In genomic region chr7:99360803-99361414, GRCm38 (mm10) we compare ENCODE assay signal across 10 mouse cellular contexts. TPM values are rescaled to one million over a fixed set of nuclear protein-coding genes. Genes with fewer than 3 reads are reported as not detected.
DNase-seq lines count a peak whose midpoint lies in the region; ATAC-seq and TF ChIP-seq lines count a peak whose summit lies in the region.
"Had no signal": no experiment of that assay in that cellular context is flagged by ENCODE, and none has a peak within 500 bp of the region (broad histone marks: within the 10 kb centered on the region; RNA-seq: fewer than 3 reads in every experiment).

No protein-coding gene starts in this region.

- dilution Hi-C loops in CH12.LX (cut with MboI; ENCODE audit: extremely low pct_ligation_motif_present, extremely low pct_unique_long_range_greater_than_20kb, low sequenced_read_pairs) = no loop called here

- H3K36me3 ChIP-seq in CH12.LX (replicated peaks in 1 of 2; ENCODE audit: control insufficient read depth in 1 of 2, insufficient read depth in 1 of 2, low read length in 1 of 2) = no peaks in the 10 kb centered on the region
- no peaks in the 10 kb centered on the region for H3K36me3 ChIP-seq in forebrain, embryonic 14.5 days (ENCODE audit: control insufficient read depth, insufficient read depth, low read length)
- no peaks in the 10 kb centered on the region for H3K36me3 ChIP-seq in limb, embryonic 14.5 days (ENCODE audit: control insufficient read depth, insufficient read depth, low read length)

- TF ChIP-seq EP300 in CH12.LX (IDR thresholded peaks at IDR 0.05; ENCODE audit: low read length) = 0 out of 2 replicates have a peak, but pooled peaks have one; percentile 34

- intact Hi-C loops in heart, postnatal 14 days (cut with DNase I) = no loop called here

- 0 out of 2 replicates have a peak overlapping the region, but pooled peaks have one; percentile 14 for H3K4me2 ChIP-seq in CH12.LX (ENCODE audit: insufficient read depth, low read depth, poor library complexity, severe bottlenecking)
- H3K4me2 ChIP-seq in forebrain, embryonic 14.5 days (ENCODE audit: low read length) = no peak overlapping the region; the same call in 1 of the 2 replicates
- H3K4me2 ChIP-seq in limb, embryonic 14.5 days (replicated peaks; ENCODE audit: low read depth, low read length, severe bottlenecking) = peak overlapping the region; percentile 37

- no peak for ATAC-seq in forebrain, embryonic 14.5 days
- ATAC-seq in limb, embryonic 14.5 days (ENCODE audit: low FRiP score, low read depth) = no peak

- no peak for TF ChIP-seq POLR2A in CH12.LX (IDR thresholded peaks at IDR 0.05; ENCODE audit: low read depth, low read length)
- TF ChIP-seq POLR2A in limb, embryonic 14.5 days (IDR thresholded peaks at IDR 0.05; ENCODE audit: borderline replicate concordance, extremely low read depth, insufficient read depth, insufficient read length) = no peak

- in situ Hi-C loops in CH12.LX (cut with MboI; ENCODE audit: low pct_ligation_motif_present, low pct_unique_long_range_greater_than_20kb, low sequenced_read_pairs) = loop anchor here (5.0 to 10.0 kb wide), 3 partner anchors 34 to 194 kb away; partner anchors contain the start of gene Map6

- peak overlapping the region; percentile 51 for H3K9ac ChIP-seq in CH12.LX (ENCODE audit: insufficient read depth, low read depth)
- H3K9ac ChIP-seq in forebrain, embryonic 14.5 days (ENCODE audit: low read length) = no peak overlapping the region; the same call in 1 of the 2 replicates
- H3K9ac ChIP-seq in limb, embryonic 14.5 days (ENCODE audit: low read depth, low read length, severe bottlenecking) = peak overlapping the region; percentile 26; the same call in 1 of the 2 replicates

- H3K4me1 ChIP-seq in CH12.LX (ENCODE audit: control insufficient read depth in 1 of 2, insufficient read depth in 2 of 2) = peaks cover 25 to 41% of the 10 kb centered on the region in 2 experiments
- H3K4me1 ChIP-seq in forebrain, embryonic 14.5 days (ENCODE audit: control insufficient read depth, insufficient read depth, low read length) = peaks cover 24% of the 10 kb centered on the region
- H3K4me1 ChIP-seq in limb, embryonic 14.5 days (ENCODE audit: control insufficient read depth, insufficient read depth, low read length) = peaks cover 44% of the 10 kb centered on the region

- WGBS in forebrain, embryonic 14.5 days = 31% methylated on average over 8 of the region's 8 CpGs
- 11% methylated on average over 8 of the region's 8 CpGs for WGBS in limb, embryonic 14.5 days

- no peaks in the 10 kb centered on the region for H3K27me3 ChIP-seq in CH12.LX (replicated peaks)
- H3K27me3 ChIP-seq in forebrain, embryonic 14.5 days (replicated peaks; ENCODE audit: control insufficient read depth, insufficient read depth, low read length) = no peaks in the 10 kb centered on the region
- no peaks in the 10 kb centered on the region for H3K27me3 ChIP-seq in limb, embryonic 14.5 days (ENCODE audit: control insufficient read depth, insufficient read depth, low read length)

- TF ChIP-seq RAD21 in CH12.LX (IDR thresholded peaks at IDR 0.05; ENCODE audit: low read depth, low read length) = no peak

- H3K27ac ChIP-seq in CH12.LX (ENCODE audit: insufficient read depth, low read depth) = peak overlapping the region; percentile 51; the same call in 1 of the 2 replicates
- H3K27ac ChIP-seq in forebrain, embryonic 14.5 days (ENCODE audit: low read depth, low read length) = peak overlapping the region; percentile 89
- peak overlapping the region; percentile 89 for H3K27ac ChIP-seq in limb, embryonic 14.5 days (replicated peaks; ENCODE audit: low read depth, low read length)

- TF ChIP-seq CTCF in CH12.LX (conservative IDR thresholded peaks at IDR 0.05 in 1 of 2, IDR thresholded peaks at IDR 0.05 in 1 of 2; ENCODE audit: low read depth in 2 of 2, low read length in 2 of 2) = no peak

- peak overlapping the region in 1 of 3 experiments; percentile 47 for H3K4me3 ChIP-seq in CH12.LX (replicated peaks in 1 of 3; ENCODE audit: low read depth in 2 of 3, low read length in 2 of 3, poor library complexity in 1 of 3)
- no peak overlapping the region for H3K4me3 ChIP-seq in forebrain, embryonic 14.5 days (ENCODE audit: low read depth, low read length)
- H3K4me3 ChIP-seq in limb, embryonic 14.5 days (replicated peaks; ENCODE audit: low read length) = peak overlapping the region; percentile 9; the same call in 1 of the 2 replicates
- H3K4me3 ChIP-seq: megakaryocyte, embryonic 14.5 days had no signal

- H3K79me2 ChIP-seq in CH12.LX (replicated peaks; ENCODE audit: control insufficient read depth, extremely low read depth, insufficient read depth, poor library complexity, severe bottlenecking) = no peaks in the 10 kb centered on the region

- DNase-seq in heart, adult 11 months = peak; percentile 91
- DNase-seq in heart, postnatal 14 days = no peak
- DNase-seq in CH12.LX (ENCODE audit: extremely low read depth) = peak; percentile 14
- no peak for DNase-seq in forebrain, embryonic 14.5 days (ENCODE audit: low spot score)
- DNase-seq in limb, embryonic 14.5 days (ENCODE audit: low spot score) = no peak
- no peak for DNase-seq in urinary bladder, postnatal 36 days (ENCODE audit: low spot score in 2 of 2)
- no peak for DNase-seq in right cerebral cortex, postnatal 25 days
- no peak for DNase-seq in yolk sac, embryonic 10.5 days (ENCODE audit: low spot score)

- no peaks in the 10 kb centered on the region for H3K9me3 ChIP-seq in CH12.LX (replicated peaks; ENCODE audit: low read length)
- H3K9me3 ChIP-seq in forebrain, embryonic 14.5 days (replicated peaks; ENCODE audit: control insufficient read depth, low read length) = no peaks in the 10 kb centered on the region
- no peaks in the 10 kb centered on the region for H3K9me3 ChIP-seq in limb, embryonic 14.5 days (ENCODE audit: control insufficient read depth, low read length)
- H3K9me3 ChIP-seq: megakaryocyte, embryonic 14.5 days had no signal

TF ChIP-seq in CH12.LX, 34 proteins besides CTCF, POLR2A, EP300 and RAD21:
- TF ChIP-seq MAFK (IDR thresholded peaks at IDR 0.05; ENCODE audit: insufficient replicate concordance, low read length) (no peak), MAX (IDR thresholded peaks at IDR 0.05; ENCODE audit: low read length) (0 out of 2 replicates have a peak, but pooled peaks have one; percentile 21), HCFC1 (IDR thresholded peaks at IDR 0.05; ENCODE audit: low read depth, low read length) (no peak), CHD1 (IDR thresholded peaks at IDR 0.05; ENCODE audit: low read depth, low read length) (0 out of 2 replicates have a peak, but pooled peaks have one; percentile 67), ELF1 (IDR thresholded peaks at IDR 0.05; ENCODE audit: low read depth, low read length) (no peak), ZMIZ1 (IDR thresholded peaks at IDR 0.05; ENCODE audit: low read depth, low read length) (0 out of 2 replicates have a peak, but pooled peaks have one; percentile 49), MAZ (IDR thresholded peaks at IDR 0.05; ENCODE audit: low read depth, low read length) (0 out of 2 replicates have a peak, but pooled peaks have one; percentile 55), CHD2 (IDR thresholded peaks at IDR 0.05; ENCODE audit: low read length) (0 out of 2 replicates have a peak, but pooled peaks have one; percentile 18), SIN3A (IDR thresholded peaks at IDR 0.05; ENCODE audit: low read length) (0 out of 2 replicates have a peak, but pooled peaks have one; percentile 48), IRF4 (IDR thresholded peaks at IDR 0.05; ENCODE audit: low read depth, low read length) (no peak), UBTF (IDR thresholded peaks at IDR 0.05; ENCODE audit: low read depth, low read length) (peak; percentile 52; the same call in 1 of the 2 replicates), NRF1 (IDR thresholded peaks at IDR 0.05; ENCODE audit: low read depth, low read length) (0 out of 2 replicates have a peak, but pooled peaks have one; percentile 18), JUN (IDR thresholded peaks at IDR 0.05; ENCODE audit: insufficient read depth, low read depth, low read length) (no peak), USF1 (IDR thresholded peaks at IDR 0.05; ENCODE audit: low read depth, low read length) (no peak), PAX5 (IDR thresholded peaks at IDR 0.05; ENCODE audit: low read length) (no peak)
TF ChIP-seq in CH12.LX: peak in this region for 8.

RNA-seq across cellular contexts. Expression of gene Serpinh1, which starts 7.9 kb away (rescaled TPM):
- total RNA-seq in heart, postnatal 14 days (2021) = 100 to 1,000 TPM; 387 to 469 TPM
- not detected in 2 replicates for total RNA-seq in CH12.LX (2012; rRNA removed)
- total RNA-seq in CH12.LX (2014; rRNA removed) = not detected in 2 replicates
- not detected in 2 replicates for polyA plus RNA-seq in CH12.LX (2012; ENCODE audit: insufficient read length, low read depth)
- 102 and 115 TPM in 2 replicates for polyA plus RNA-seq in forebrain, embryonic 14.5 days (2014; fragmentation: Nextera tagmentation; extraction: Ambion mirVana)
- 1,525 and 1,858 TPM in 2 replicates for polyA plus RNA-seq in limb, embryonic 14.5 days (2012; rRNA removed)
- 790 and 834 TPM in 2 replicates for polyA plus RNA-seq in limb, embryonic 14.5 days (2014; fragmentation: Nextera tagmentation; extraction: Ambion mirVana)

RNA-seq across cellular contexts. Expression of gene Gdpd5, which starts 20.3 kb away (rescaled TPM):
- total RNA-seq in heart, postnatal 14 days (2021) = 10 to 100 TPM; 32.8 to 33.0 TPM
- total RNA-seq in CH12.LX (2012; rRNA removed) (7.5 and 9.1 TPM in 2 replicates), CH12.LX (2014; rRNA removed) (2.4 and 2.8 TPM in 2 replicates)
- polyA plus RNA-seq in CH12.LX (2012; ENCODE audit: insufficient read length, low read depth) = 7.0 and 9.0 TPM in 2 replicates
- 26.8 and 34.5 TPM in 2 replicates for polyA plus RNA-seq in forebrain, embryonic 14.5 days (2014; fragmentation: Nextera tagmentation; extraction: Ambion mirVana)
- polyA plus RNA-seq in limb, embryonic 14.5 days (2012; rRNA removed) = 14.5 and 21.0 TPM in 2 replicates
- polyA plus RNA-seq in limb, embryonic 14.5 days (2014; fragmentation: Nextera tagmentation; extraction: Ambion mirVana) = 11.8 and 13.6 TPM in 2 replicates
- total RNA-seq: granulocyte monocyte progenitor cell, adult 5-6 weeks had no signal

Comparison
In these comparisons a context has a peak if more than half of its experiments do, and no peak if none do; other contexts are left out.
1. DNase-seq: peak in heart, adult 11 months (single experiment) and CH12.LX (single experiment); none in heart, postnatal 14 days (0 of 2), forebrain, embryonic 14.5 days (single experiment), limb, embryonic 14.5 days (single experiment), urinary bladder, postnatal 36 days (0 of 2), right cerebral cortex, postnatal 25 days (single experiment) and yolk sac, embryonic 10.5 days (single experiment).
2. RNA of gene Serpinh1, which starts 7.9 kb away (polyA plus RNA-seq): 790 to 1,858 TPM in limb, embryonic 14.5 days and 102 to 115 TPM in forebrain, embryonic 14.5 days; not detected in CH12.LX; every median in the first group is over 100 times any median in the second.
3. Peak in every context shown above with its lines, with median percentiles within 50 percentile points of each other: H3K27ac ChIP-seq.